Mouse (Mus musculus) heart, embryonic 12.5 days (tissue): ENCODE results near the gene Rdh16f2. TPM values are rescaled to one million over a fixed set of nuclear protein-coding genes. Genes with fewer than 3 reads are reported as not detected.
"Not testable (repeated sequence)": the region's sequence is repeated elsewhere in the genome, so short reads cannot be mapped to it uniquely, and the experiment has no call there.

Source experiments
- ATAC-seq: fragments of 200-750 bp; cut with Nextera tagmentation; 2 replicates; pipeline ENCODE4 v1.8.0; 2017; ENCODE audit warnings: moderate TSS enrichment, moderate library complexity; ENCODE audit not compliant: insufficient number of reproducible peaks, low FRiP score
- H3K27ac ChIP-seq: fragments of 300-500 bp; sonication (generic); 2 replicates; pipeline ENCODE4 v1.5.1; 2016; ENCODE audit warnings: mild to moderate bottlenecking, moderate library complexity; ENCODE audit not compliant: poor library complexity, severe bottlenecking
- H3K27me3 ChIP-seq: fragments of 300-500 bp; sonication (generic); replicated peaks from 2 replicates; pipeline ENCODE4 v1.6.1; 2016; ENCODE audit warnings: mild to moderate bottlenecking, moderate library complexity
- H3K36me3 ChIP-seq: fragments of 300-500 bp; sonication (generic); 2 replicates; pipeline ENCODE4 v1.6.1; 2016; ENCODE audit warnings: mild to moderate bottlenecking, moderate library complexity
- H3K4me1 ChIP-seq: fragments of 300-500 bp; sonication (generic); replicated peaks from 2 replicates; pipeline ENCODE4 v1.6.1; 2016; ENCODE audit warnings: mild to moderate bottlenecking
- H3K4me2 ChIP-seq: fragments of 300-500 bp; sonication (generic); 2 replicates; pipeline ENCODE4 v1.6.1; 2016; ENCODE audit warnings: mild to moderate bottlenecking, moderate library complexity
- H3K4me3 ChIP-seq: fragments of 300-500 bp; sonication (generic); 2 replicates; pipeline ENCODE4 v1.5.1; 2016; ENCODE audit warnings: mild to moderate bottlenecking
- H3K9ac ChIP-seq: fragments of 300-500 bp; sonication (generic); 2 replicates; pipeline ENCODE4 v1.6.1; 2016; ENCODE audit warnings: mild to moderate bottlenecking, moderate library complexity
- H3K9me3 ChIP-seq: fragments of 300-500 bp; sonication (generic); replicated peaks from 2 replicates; pipeline ENCODE4 v1.6.1; 2016; ENCODE audit warnings: mild to moderate bottlenecking, moderate library complexity
- WGBS: fragments of 180-500 bp; shearing (Covaris S2); methylation state at CpG from one replicate; pipeline ENCODE4 v1.1.7; 2016; 5-methylcytosine and 5-hydroxymethylcytosine counted together
- polyA plus RNA-seq: library from polyadenylated mRNA; unstranded; fragments of >200 nt; fragmentation: Nextera tagmentation; extraction: Ambion mirVana; gene quantifications from 2 replicates; pipeline ENCODE4 v1.2.1, GENCODE M21; 2016

The Rdh16f2 gene
- polyA plus RNA-seq, 1 experiment from 2014 or later, result not detected

GRCm38 (mm10) chr10:127915578-127915977 lies 49.3 kb downstream of the Rdh16f2 start:
- Histone ChIP-seq H3K9me3 (no peaks in the 10 kb centered on the region), H3K36me3 (no peaks in the 10 kb centered on the region), H3K4me2 (no peak overlapping the region), H3K4me3 (no peak overlapping the region), H3K27ac (no peak overlapping the region), H3K4me1 (no peaks in the 10 kb centered on the region), H3K27me3 (no peaks in the 10 kb centered on the region), H3K9ac (no peak overlapping the region)
- 83% methylated on average over 1 of the region's 1 CpGs for WGBS
- no peak for ATAC-seq

- not testable (repeated sequence) for H3K27me3 ChIP-seq, H3K27ac ChIP-seq
These were observed 50.9 kb downstream of the Rdh16f2 start for GRCm38 (mm10) chr10:127917183-127917582.

GRCm38 (mm10) chr10:127917651-127918050 lies 51.4 kb downstream of the Rdh16f2 start:
- no peaks in the 10 kb centered on the region for H3K4me1 ChIP-seq
- no peak for ATAC-seq
- 90% methylated on average over 5 of the region's 5 CpGs for WGBS
- no peak overlapping the region for H3K4me2 ChIP-seq
- no peaks in the 10 kb centered on the region for H3K36me3 ChIP-seq
- no peaks in the 10 kb centered on the region for H3K9me3 ChIP-seq
- no peak overlapping the region for H3K27ac ChIP-seq
- no peak overlapping the region for H3K9ac ChIP-seq
- no peaks in the 10 kb centered on the region for H3K27me3 ChIP-seq
- no peak overlapping the region for H3K4me3 ChIP-seq

More at GRCm38 (mm10) chr10:127917183-127917582, 50.9 kb downstream of the Rdh16f2 start:
- H3K9me3 ChIP-seq, H3K4me1 ChIP-seq, ATAC-seq, H3K4me3 ChIP-seq, H3K36me3 ChIP-seq, H3K9ac ChIP-seq, H3K4me2 ChIP-seq: not testable (repeated sequence)
- 76% methylated on average over 3 of the region's 3 CpGs for WGBS

- H3K9me3 ChIP-seq, result no peaks in the 10 kb centered on the region
- no peak overlapping the region for H3K4me3 ChIP-seq
- no peaks in the 10 kb centered on the region for H3K27me3 ChIP-seq
- 83% methylated on average over 1 of the region's 1 CpGs for WGBS
- H3K4me1 ChIP-seq, result no peaks in the 10 kb centered on the region
- H3K36me3 ChIP-seq, result no peaks in the 10 kb centered on the region
- no peak for ATAC-seq
- H3K9ac ChIP-seq, result no peak overlapping the region
- no peak overlapping the region for H3K4me2 ChIP-seq
- no peak overlapping the region for H3K27ac ChIP-seq
These were observed 56.0 kb downstream of the Rdh16f2 start for GRCm38 (mm10) chr10:127922241-127922640.

GRCm38 (mm10) chr10:127923024-127923423 lies 56.8 kb downstream of the Rdh16f2 start:
- Histone ChIP-seq H3K4me1 (no peaks in the 10 kb centered on the region), H3K36me3 (no peaks in the 10 kb centered on the region), H3K9me3 (no peaks in the 10 kb centered on the region), H3K27me3 (no peaks in the 10 kb centered on the region), H3K27ac (no peak overlapping the region), H3K4me3 (no peak overlapping the region), H3K9ac (no peak overlapping the region), H3K4me2 (no peak overlapping the region)
- ATAC-seq, result no peak
- WGBS, result 77% methylated on average over 8 of the region's 8 CpGs

- no peaks in the 10 kb centered on the region for H3K36me3 ChIP-seq
- H3K9ac ChIP-seq, result no peak overlapping the region
- H3K4me1 ChIP-seq, result no peaks in the 10 kb centered on the region
- H3K4me3 ChIP-seq, result no peak overlapping the region
- no peak for ATAC-seq
- H3K9me3 ChIP-seq, result no peaks in the 10 kb centered on the region
- no peaks in the 10 kb centered on the region for H3K27me3 ChIP-seq
- 55% methylated on average over 7 of the region's 7 CpGs for WGBS
- no peak overlapping the region for H3K4me2 ChIP-seq
- H3K27ac ChIP-seq, result no peak overlapping the region
These were observed 58.5 kb downstream of the Rdh16f2 start for GRCm38 (mm10) chr10:127924597-127925378.

Other genes starting within 250 kb of the Rdh16f2 start
- 43.3 and 46.1 TPM in 2 replicates for gene Lrp1, start 245.3 kb upstream of the Rdh16f2 start, polyA plus RNA-seq
- gene Stat6, start 223.5 kb upstream of the Rdh16f2 start, polyA plus RNA-seq, result 27.8 and 28.2 TPM in 2 replicates
- 8.9 and 9.2 TPM in 2 replicates for gene Nemp1, start 199.6 kb upstream of the Rdh16f2 start, polyA plus RNA-seq
- 13.4 and 13.7 TPM in 2 replicates for gene Nab2, start 197.9 kb upstream of the Rdh16f2 start, polyA plus RNA-seq
- 0.22 and 0.32 TPM in 2 replicates for gene Myo1a, start 161.3 kb upstream of the Rdh16f2 start, polyA plus RNA-seq
- gene Tac2, start 142.0 kb upstream of the Rdh16f2 start, polyA plus RNA-seq, result 4.4 and 16.9 TPM in 2 replicates
- 2.5 TPM in 2 replicates for gene Zbtb39, start 126.9 kb upstream of the Rdh16f2 start, polyA plus RNA-seq
- 22.2 and 23.4 TPM in 2 replicates for gene Gpr182, start 114.7 kb upstream of the Rdh16f2 start, polyA plus RNA-seq
- not detected in 2 replicates for gene Rdh1, start 106.8 kb upstream of the Rdh16f2 start, polyA plus RNA-seq
- not detected in 2 replicates for gene Rdh16f1, start 106.7 kb upstream of the Rdh16f2 start, polyA plus RNA-seq
- 0.06 and 0.10 TPM in 2 replicates for gene Rdh9, start 90.1 kb upstream of the Rdh16f2 start, polyA plus RNA-seq
- gene Rdh16, start 65.3 kb upstream of the Rdh16f2 start, polyA plus RNA-seq, result not detected in 2 replicates
- gene Rdh19, start 16.5 kb upstream of the Rdh16f2 start, polyA plus RNA-seq, result not detected in 2 replicates
- not detected in 2 replicates for gene Rdh7, start 22.3 kb downstream of the Rdh16f2 start, polyA plus RNA-seq
- gene Sdr9c7, start 32.0 kb downstream of the Rdh16f2 start, polyA plus RNA-seq, result not detected in 2 replicates
- not detected in 2 replicates for gene Hsd17b6, start 141.1 kb downstream of the Rdh16f2 start, polyA plus RNA-seq
- gene Prim1, start 148.7 kb downstream of the Rdh16f2 start, polyA plus RNA-seq, result 50.0 and 50.6 TPM in 2 replicates
- gene Naca, start 169.1 kb downstream of the Rdh16f2 start, polyA plus RNA-seq, result 573 and 577 TPM in 2 replicates
- 363 and 375 TPM in 2 replicates for gene Ptges3, start 192.5 kb downstream of the Rdh16f2 start, polyA plus RNA-seq
- 4,835 and 4,880 TPM in 2 replicates for gene Atp5b, start 216.8 kb downstream of the Rdh16f2 start, polyA plus RNA-seq
- 11.3 and 12.2 TPM in 2 replicates for gene Baz2a, start 225.1 kb downstream of the Rdh16f2 start, polyA plus RNA-seq